Mouse (Mus musculus): ENCODE data around the gene Tuba1c.

The Tuba1c gene

DNA sequence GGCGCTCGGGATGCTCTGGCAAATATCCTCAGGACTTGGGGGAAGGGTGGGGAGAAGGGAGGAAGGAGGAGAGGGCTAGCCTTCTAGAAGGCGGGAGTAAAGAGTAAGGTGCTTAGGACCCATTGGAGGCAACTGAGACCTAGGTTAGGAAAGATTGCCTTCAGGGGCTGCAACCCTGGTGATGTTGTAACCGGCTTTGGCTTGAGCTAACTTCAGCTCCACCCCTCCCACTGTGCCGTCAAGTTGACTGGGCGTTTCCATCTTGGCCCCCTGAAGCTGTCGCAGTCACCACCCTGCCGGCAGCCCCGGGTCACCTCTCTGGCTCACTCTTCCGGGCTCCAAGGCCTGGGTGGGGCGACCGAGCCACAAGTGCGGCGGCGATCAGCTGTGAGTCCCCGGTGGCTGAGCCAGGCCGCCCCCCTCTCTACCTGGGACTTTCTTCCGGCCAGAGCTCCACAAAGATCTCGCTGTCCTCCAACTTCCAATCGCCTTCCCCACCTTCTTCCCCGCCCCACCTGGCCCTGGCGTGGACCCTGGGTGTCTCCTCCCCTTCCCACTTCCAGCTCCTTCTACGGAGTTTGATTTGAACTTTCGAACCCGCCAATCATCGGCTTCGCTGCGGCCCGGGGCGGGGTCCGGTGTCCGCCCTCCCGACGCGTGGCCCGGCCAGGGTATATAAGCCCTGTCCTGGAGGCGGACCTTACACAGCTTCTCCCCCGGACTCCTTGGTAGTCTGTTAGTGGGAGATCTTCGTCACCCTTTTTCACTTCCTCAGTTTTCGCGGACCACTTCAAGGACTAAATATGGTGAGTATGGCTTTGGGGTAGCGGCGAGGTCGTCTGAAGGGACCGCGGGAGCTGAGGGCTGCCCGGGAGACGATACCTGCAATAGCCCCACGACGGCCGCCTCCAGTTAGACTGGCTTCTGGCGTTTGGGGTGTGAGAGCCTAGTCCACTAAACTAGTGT is at the start of gene Tuba1c:
Tuba1c (plus strand) TSS at position 273 of the 966 bp plus-strand sequence.
- DNase-seq (ENCODE audit: low read depth, low spot score), result no peak

GRCm38 (mm10) chr15:98980012-98980614 is 49.6 kb upstream of the Tuba1c start:
- DNase-seq (ENCODE audit: low read depth, low spot score), result no peak

- DNase-seq (ENCODE audit: low read depth, low spot score), result no peak
Measured at GRCm38 (mm10) chr15:98982100-98982499, 47.6 kb upstream of the Tuba1c start.

DNA sequence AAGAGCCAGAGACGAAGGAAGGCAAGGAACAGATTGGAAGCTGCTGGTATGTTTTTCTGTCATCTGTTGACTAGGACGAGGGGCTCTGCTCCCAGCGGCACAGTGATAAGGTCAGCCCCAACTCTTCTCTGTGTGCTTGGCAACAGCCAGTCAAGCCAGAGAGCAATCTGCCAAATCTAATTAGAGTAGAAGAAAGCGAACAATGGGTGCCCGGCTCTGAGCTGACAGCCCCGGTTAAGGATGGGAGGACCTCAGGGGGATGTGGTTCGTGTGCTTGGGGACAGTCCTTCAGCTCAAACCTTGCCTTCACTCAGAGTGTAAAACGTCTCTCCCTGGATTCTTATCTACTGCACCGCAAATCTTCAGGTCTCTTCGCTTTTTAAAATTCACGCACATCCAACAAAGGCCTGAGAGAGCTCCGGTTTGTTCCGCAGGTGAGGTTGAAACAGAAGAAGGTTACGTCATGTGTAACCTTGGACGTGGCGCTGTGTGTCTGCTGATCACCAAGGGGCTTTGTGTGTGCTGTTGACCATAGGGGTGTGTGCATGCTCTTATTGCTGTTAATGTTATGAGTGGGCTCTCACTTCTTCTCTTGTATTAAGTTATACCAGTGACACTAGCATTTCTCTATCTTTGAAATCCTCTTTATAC is 46.1 kb upstream of the Tuba1c start:
- DNase-seq (ENCODE audit: low read depth, low spot score), result no peak

DNA sequence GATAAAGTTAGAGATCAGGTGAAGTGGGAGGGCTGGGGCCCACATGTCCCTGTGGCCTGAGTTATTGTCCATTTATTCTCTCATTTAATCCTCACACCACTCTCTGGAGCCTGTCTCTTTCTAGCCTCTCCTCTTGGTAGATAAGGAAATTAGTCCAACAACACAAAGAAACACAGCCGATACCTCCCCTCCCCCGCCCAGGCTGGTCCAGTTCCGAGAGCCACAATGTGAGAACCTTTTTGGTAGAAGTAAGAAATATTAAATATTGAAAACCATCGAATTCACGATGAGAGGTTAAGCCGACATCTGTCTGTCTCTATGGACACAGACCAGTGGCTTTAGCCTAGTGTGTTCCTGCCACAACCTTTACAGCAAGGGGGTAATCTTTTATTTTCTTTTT is 45.0 kb upstream of the Tuba1c start:
- DNase-seq (ENCODE audit: low read depth, low spot score), result no peak

DNA sequence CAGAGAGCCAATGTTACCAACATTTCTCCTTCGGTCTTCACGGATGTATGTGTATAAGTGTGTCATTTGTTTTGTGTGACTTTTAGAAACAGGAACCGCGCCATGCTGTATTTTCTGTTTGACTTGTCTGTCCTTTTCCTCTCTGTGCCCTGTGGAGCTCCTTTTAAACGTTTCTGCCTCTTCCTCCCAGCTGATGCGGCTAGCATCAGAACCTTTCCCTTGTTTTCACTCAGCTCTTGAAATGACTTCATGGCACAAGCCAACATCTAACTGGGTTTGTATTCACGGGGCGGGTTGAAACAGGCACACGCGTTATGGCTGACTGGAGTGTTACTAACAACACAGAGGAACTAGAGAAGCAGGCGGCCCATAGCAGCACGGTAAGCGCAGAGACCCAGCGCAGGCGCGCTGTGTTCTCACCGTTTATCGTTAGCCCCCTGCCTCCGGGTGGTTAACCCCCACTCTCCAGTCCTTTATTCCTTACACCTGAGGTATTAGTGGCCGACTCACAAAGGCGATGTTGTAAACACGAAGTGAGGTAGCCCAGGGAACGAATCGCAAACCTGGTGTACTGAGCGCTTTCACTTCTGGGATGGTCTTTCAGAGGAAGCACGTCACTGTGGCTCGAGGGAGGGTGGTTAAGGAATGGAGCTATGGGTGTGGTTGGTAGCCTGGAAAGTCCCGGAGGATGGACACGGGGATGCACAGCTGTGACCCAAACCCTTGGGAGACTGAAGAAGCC is 44.3 kb upstream of the Tuba1c start:
- no peak for DNase-seq (ENCODE audit: low read depth, low spot score)

GRCm38 (mm10) chr15:98985982-98986715 is 43.5 kb upstream of the Tuba1c start:
- DNase-seq (ENCODE audit: low read depth, low spot score), result no peak

GRCm38 (mm10) chr15:98987077-98987630 is 42.5 kb upstream of the Tuba1c start:
- no peak for DNase-seq (ENCODE audit: low read depth, low spot score)

DNA sequence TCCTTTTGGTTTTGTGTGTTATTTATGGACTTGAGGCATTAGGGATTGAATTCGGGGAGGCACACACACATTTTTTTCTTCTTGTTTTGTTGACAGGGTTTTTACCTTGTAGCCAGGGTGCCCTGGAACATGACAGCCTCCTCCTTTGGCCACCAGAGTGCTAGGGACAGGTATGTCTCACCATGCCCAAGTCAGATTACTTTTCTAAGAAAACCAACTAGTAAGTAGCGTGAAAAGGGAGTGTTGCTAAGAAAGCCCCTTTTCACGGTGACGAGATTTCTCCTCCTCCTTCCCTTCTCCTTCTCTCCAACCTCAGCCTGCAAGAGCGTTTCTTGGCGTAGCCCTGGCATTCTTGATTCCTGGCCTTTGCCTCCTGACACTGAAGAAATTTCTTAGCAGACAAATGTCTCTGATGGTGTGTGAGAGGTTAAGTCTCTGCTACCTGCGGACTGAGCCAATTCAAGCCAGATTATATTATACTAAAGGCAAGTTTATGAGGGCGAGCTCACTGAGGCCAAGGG is 42.0 kb upstream of the Tuba1c start:
- no peak for DNase-seq (ENCODE audit: low read depth, low spot score)

DNA sequence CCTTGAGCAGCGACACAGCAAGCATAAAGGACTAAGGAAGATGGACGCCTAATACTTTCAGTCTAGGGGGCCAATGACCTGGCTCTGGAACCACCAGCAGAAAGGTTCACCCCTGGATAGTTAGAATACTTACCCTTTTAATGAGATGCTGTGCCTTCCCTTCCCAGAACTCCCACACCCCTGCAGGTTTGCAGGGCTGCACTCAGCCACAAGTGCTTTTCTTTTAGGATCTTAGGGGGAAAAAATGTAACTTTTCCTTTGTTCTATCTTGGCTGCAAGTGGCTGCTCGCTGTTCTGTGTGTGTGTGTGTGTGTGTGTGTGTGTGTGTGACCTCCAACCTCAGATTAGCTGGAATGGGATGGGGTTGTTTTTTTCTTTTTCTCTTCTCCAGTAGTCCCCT is 40.9 kb upstream of the Tuba1c start:
- DNase-seq (ENCODE audit: low read depth, low spot score), result no peak

DNA sequence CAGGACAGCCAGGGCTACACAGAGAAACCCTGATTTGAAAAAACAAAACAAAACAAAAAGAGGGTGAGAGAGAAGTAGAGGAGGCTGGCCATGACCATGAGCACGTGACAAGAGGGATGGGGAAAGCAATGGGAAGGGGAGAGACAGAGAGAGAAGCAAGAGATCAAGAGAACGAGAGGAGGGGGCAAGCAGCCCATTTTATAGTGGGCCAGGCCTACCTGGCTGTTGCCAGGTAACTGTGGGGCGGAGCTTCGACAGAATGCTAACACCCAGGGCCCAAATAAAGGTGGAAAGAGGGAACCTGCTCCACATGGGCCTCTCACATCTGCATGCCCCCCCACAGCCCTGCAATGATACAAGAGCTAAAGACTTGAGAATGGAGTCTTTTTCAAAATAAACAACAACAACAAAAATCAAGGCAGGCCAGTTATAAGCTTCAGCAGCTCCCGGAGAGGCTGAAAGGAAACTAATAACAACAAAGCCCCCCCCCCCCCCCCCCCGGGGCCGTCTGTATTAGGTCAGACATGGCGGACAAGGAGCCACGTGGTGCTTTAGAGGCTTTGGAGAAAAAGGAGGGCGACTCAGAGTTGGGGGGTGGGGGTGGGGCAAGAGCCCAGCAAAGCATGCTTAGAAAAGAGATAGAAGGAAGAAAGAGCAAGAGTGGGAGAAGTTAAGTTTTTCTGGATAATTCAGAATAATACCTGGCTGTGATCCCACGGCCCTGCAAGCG is 39.8 kb upstream of the Tuba1c start:
- DNase-seq (ENCODE audit: low read depth, low spot score), result peak; percentile 71

DNA sequence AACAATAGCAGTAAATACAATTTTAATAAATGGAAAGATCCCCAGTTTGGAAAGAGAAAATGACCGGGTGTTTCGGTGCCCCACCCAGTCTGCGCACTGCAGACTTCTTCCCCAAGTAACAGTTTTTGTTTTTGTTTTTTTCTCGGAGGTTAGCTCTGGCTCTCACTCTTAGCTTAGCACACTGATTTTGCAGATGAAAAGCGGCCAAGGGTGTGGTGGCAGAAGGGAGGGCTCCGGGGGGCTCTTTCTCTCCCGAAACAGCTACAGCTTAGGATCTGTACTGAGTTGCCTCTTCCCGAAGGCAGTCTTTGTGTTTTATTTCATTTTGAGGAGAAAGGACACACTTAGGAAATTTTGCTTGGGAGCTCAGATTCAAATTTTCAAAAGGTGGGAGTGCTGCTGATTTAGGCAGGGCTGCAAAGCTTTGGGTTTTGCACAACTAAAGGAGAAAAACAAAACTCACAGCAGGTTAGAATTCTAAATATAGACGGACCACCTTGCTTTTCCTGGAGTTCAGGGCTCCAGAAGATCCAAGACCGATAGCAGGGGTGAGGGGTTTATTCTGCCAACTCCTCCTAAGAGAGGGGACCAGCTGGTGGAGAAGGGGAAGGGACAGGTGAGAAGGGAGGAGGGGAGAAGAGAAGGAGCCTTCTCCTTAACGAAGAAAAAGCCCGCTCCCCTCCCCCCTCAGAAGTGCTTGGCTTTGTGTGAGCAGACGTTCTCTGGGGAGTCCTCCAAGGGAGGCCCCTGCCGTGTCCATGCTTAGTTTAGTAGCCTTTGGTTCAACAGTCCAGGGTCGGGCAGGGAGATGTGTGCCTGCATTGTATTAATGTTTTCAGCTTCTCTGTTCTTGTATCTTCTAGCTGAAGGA is 38.8 kb upstream of the Tuba1c start:
- DNase-seq (ENCODE audit: low read depth, low spot score), result no peak

GRCm38 (mm10) chr15:98991540-98992050 is 38.1 kb upstream of the Tuba1c start:
- DNase-seq (ENCODE audit: low read depth, low spot score), result no peak

- DNase-seq (ENCODE audit: low read depth, low spot score), result no peak
Measured at GRCm38 (mm10) chr15:98992086-98992912, 37.4 kb upstream of the Tuba1c start.

- DNase-seq (ENCODE audit: low read depth, low spot score), result peak; percentile 79
Measured at GRCm38 (mm10) chr15:98993093-98993793, 36.4 kb upstream of the Tuba1c start.

DNA sequence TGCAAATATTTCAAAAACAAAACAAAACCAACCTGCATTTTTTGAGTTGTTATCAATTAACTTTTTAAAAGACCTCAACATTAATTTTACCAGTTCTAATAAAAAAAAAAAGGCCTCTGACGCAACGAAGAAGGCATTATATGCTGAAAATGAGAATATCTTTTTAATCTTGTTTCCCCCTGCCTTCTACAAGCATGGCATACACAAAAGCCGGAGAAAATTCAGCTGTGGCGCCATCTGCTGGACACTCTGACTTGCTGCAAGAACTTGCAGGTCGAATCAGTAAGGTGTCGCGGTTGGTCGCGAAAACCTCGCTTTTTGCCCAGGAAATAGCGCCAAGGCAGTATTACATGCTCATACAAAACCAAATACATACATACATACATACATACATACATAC is 35.8 kb upstream of the Tuba1c start:
- peak; percentile 78 for DNase-seq (ENCODE audit: low read depth, low spot score)

DNA sequence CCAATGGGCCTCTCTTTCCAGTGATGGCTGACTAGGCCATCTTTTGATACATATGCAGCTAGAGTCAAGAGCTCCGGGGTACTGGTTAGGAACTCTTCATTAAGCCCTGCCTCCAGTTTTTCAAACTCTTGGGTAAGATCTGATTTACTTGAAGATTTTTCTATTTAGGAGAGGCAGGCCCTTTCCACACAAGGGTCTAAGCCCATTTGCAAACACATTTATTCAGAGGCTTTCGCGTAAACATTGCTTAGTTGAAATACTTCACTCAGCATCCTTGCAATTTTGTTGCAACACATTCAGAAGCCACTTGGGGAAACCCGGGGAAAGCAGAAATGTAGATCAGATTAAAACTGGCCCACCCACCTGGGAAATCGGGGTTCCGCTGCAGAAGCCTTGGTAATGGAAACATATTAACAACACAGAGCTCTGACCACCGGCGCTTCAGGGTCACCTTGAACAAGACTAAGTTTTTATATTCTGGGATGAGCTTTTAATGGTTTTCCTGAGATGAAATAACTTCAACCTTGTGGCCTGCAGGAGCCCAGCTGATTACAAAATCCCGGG is 34.7 kb upstream of the Tuba1c start:
- no peak for DNase-seq (ENCODE audit: low read depth, low spot score)

All from retina, adult 2 months (tissue).